Mouse (Mus musculus) limb, embryonic 14.5 days (tissue): ENCODE measurements around the gene Ifi44. TPM values are rescaled to one million over a fixed set of nuclear protein-coding genes. Genes with fewer than 3 reads are reported as not detected.

ENCODE experiments used
- ATAC-seq: fragments of 200-750 bp; cut with Nextera tagmentation; 2 replicates; pipeline ENCODE4 v1.8.0; 2017; ENCODE audit warnings: low read depth, moderate number of reproducible peaks, moderate TSS enrichment; ENCODE audit not compliant: low FRiP score
- DNase-seq: peaks from one replicate; pipeline ENCODE4 v3.0.0-alpha.2; 2015; ENCODE audit warnings: low spot score
- H3K27ac ChIP-seq: fragments of 300-500 bp; sonication (generic); replicated peaks from 2 replicates; pipeline ENCODE4 v1.5.1; 2014; ENCODE audit warnings: low read depth, mild to moderate bottlenecking, low read length, moderate library complexity, mixed read lengths
- H3K27me3 ChIP-seq: fragments of 300-500 bp; sonication (generic); 2 replicates; pipeline ENCODE4 v1.6.1; 2014; ENCODE audit warnings: low read length, mixed read lengths; ENCODE audit not compliant: control insufficient read depth, insufficient read depth
- H3K36me3 ChIP-seq: fragments of 300-500 bp; sonication (generic); 2 replicates; pipeline ENCODE4 v1.6.1; 2014; ENCODE audit warnings: mild to moderate bottlenecking, low read length, moderate library complexity, mixed read lengths; ENCODE audit not compliant: control insufficient read depth, insufficient read depth
- H3K4me1 ChIP-seq: fragments of 300-500 bp; sonication (generic); 2 replicates; pipeline ENCODE4 v1.6.1; 2014; ENCODE audit warnings: antibody characterized with exemption, low read length, mixed read lengths; ENCODE audit not compliant: control insufficient read depth, insufficient read depth
- H3K4me2 ChIP-seq: fragments of 300-500 bp; sonication (generic); replicated peaks from 2 replicates; pipeline ENCODE4 v1.6.1; 2014; ENCODE audit warnings: low read depth, mild to moderate bottlenecking, low read length, moderate library complexity; ENCODE audit not compliant: severe bottlenecking
- H3K4me3 ChIP-seq: fragments of 300-500 bp; sonication (generic); replicated peaks from 2 replicates; pipeline ENCODE4 v1.5.1; 2014; ENCODE audit warnings: low read length
- H3K9ac ChIP-seq: fragments of 300-500 bp; sonication (generic); 2 replicates; pipeline ENCODE4 v1.6.1; 2014; ENCODE audit warnings: mild to moderate bottlenecking, low read depth, low read length, moderate library complexity; ENCODE audit not compliant: severe bottlenecking
- H3K9me3 ChIP-seq: fragments of 300-500 bp; sonication (generic); 2 replicates; pipeline ENCODE4 v1.6.1; 2016; ENCODE audit warnings: low read length; ENCODE audit not compliant: control insufficient read depth
- POLR2A ChIP-seq: fragments of 200-500 bp; IDR thresholded peaks from 2 replicates; pipeline ENCODE4 v1.8.0; 2012; ENCODE audit warnings: inconsistent platforms, mild to moderate bottlenecking, moderate library complexity, borderline replicate concordance; ENCODE audit not compliant: insufficient read depth, insufficient read length; ENCODE audit errors: extremely low read depth
- WGBS: fragments of 180-500 bp; shearing (Covaris S2); extraction: QIAGEN DNeasy Blood & Tissue Kit; methylation state at CpG from one replicate; pipeline ENCODE4 v1.1.7; 2014; 5-methylcytosine and 5-hydroxymethylcytosine counted together
- polyA plus RNA-seq, 2 experiments: library from polyadenylated mRNA; depleted of rRNA in 1 of 2; stranded (reverse) in 1 of 2; unstranded in 1 of 2; fragments of >200 nt; fragmentation: Nextera tagmentation in 1 of 2; extraction: Ambion mirVana in 1 of 2; gene quantifications; 2 replicates each; pipeline versions ENCODE4 v1.2.1 to v1.2.3; 2012 to 2014

Ifi44 gene
- polyA plus RNA-seq, 2 experiments, result 0.30 to 0.54 TPM

DNA sequence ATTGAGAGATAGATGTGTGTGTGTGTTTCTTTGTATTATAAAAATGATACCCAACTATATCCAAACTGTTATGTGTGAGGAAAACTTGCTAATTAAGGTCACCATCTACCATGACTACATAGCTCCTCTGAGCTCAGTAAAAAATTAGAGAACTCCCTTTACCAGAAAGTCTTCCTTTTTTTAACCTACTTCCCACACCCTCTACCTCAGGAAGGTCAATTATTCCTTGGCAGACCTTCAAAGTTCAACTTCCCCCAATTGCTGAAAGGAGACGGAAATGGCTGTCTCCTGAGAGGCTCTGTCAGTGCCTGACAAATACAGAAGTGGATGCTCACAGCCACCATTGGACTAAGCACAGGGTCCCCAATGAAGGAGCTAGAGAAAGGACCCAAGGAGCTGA lies 7.5 kb downstream of the Ifi44 start:
- DNase-seq (no peak), ATAC-seq (no peak)
- Histone ChIP-seq H3K36me3 (no peaks in the 10 kb centered on the region), H3K4me3 (no peak overlapping the region), H3K4me2 (no peak overlapping the region), H3K27me3 (no peaks in the 10 kb centered on the region), H3K27ac (no peak overlapping the region), H3K4me1 (no peaks in the 10 kb centered on the region), H3K9ac (no peak overlapping the region), H3K9me3 (no peaks in the 10 kb centered on the region)
- TF ChIP-seq POLR2A, result no peak
- 63% methylated on average over 1 of the region's 1 CpGs for WGBS

DNA sequence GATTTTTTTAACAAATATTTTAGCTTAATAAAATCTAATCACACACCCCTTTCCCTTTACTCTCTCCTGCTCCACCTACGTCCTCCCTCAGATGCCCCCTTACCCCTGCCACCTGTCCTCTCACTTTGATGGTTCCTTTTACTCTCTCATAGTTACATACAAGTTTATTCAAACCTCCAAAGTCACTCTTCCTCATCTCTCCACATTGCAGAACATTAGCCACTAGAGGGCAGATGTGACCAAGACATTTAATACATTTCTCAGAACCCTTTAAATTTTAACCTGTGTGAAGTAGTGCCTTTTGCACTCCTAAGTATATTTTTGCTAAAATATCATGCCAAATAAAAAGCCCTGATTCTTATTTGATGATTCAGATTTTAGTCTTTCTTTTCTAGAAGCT lies 33.5 kb downstream of the Ifi44 start:
- ATAC-seq (no peak), DNase-seq (peak; percentile 86)
- Histone ChIP-seq H3K4me3 (no peak overlapping the region), H3K27me3 (no peaks in the 10 kb centered on the region), H3K27ac (no peak overlapping the region), H3K9me3 (no peaks in the 10 kb centered on the region), H3K4me2 (no peak overlapping the region), H3K4me1 (no peaks in the 10 kb centered on the region), H3K36me3 (no peaks in the 10 kb centered on the region), H3K9ac (no peak overlapping the region)
- whole genome bisulfite sequencing, result 23% methylated on average over 1 of the region's 1 CpGs
- no peak for TF ChIP-seq POLR2A

DNA sequence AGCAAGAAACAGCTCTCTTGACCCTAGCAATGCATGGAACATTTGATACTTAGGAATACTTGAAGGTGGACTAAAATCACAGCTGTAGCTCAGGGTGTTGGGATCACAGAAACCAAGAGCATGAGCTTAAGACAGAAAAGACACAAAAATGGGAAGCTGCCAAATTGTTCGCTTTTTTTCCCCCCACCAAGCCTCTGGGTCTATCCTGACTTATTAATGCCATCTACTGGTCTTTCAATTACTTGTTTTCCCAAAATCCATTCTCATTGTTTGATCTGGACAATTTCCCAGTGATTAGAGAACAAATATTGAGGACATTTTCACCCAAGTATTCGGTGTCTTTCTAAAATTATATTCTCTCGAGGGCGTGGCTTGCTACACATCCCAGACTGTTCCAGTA lies 42.4 kb downstream of the Ifi44 start:
- DNase-seq (no peak), ATAC-seq (no peak)
- Histone ChIP-seq H3K9me3 (no peaks in the 10 kb centered on the region), H3K4me2 (no peak overlapping the region), H3K4me1 (no peaks in the 10 kb centered on the region), H3K4me3 (no peak overlapping the region), H3K9ac (no peak overlapping the region), H3K27ac (no peak overlapping the region), H3K27me3 (no peaks in the 10 kb centered on the region), H3K36me3 (no peaks in the 10 kb centered on the region)
- 80% methylated on average over 4 of the region's 4 CpGs for WGBS
- TF ChIP-seq POLR2A, result no peak

Other genes starting within 250 kb of the Ifi44 start
- gene Ifi44l, start 12.9 kb upstream of the Ifi44 start, polyA plus RNA-seq (2012; rRNA removed), result 0.05 and 0.06 TPM in 2 replicates
- gene Ifi44l, start 12.9 kb upstream of the Ifi44 start, polyA plus RNA-seq (2014; fragmentation: Nextera tagmentation; extraction: Ambion mirVana), result 0.23 TPM in 1 of 2 replicates, not detected in the other
- gene Ptgfr, start 87.7 kb upstream of the Ifi44 start, polyA plus RNA-seq (2012; rRNA removed), result 3.6 and 4.1 TPM in 2 replicates
- gene Ptgfr, start 87.7 kb upstream of the Ifi44 start, polyA plus RNA-seq (2014; fragmentation: Nextera tagmentation; extraction: Ambion mirVana), result 7.2 and 8.7 TPM in 2 replicates